Mouse (Mus musculus): ENCODE data around the gene Prpf19.

Prpf19 gene

DNA sequence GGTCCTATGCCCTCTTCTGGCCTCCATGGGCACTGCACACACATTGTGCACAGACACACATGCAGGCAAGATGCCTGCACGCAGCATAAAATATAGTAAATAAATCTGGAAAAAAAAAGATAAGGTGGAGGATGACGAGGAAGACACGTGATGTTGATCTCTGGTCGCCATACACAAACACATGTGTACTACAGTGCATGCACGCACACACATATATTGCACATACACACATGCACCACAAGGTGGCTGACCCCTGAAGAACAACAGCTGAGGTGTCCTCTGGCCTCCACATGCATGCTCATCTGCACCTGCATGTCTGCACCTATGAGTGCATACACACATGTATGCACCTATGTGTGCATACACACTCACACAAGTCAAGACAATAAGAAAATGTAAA lies 41.0 kb downstream of the Prpf19 start:
- DNase-seq (ENCODE audit: extremely low read depth, low read depth) = no peak

GRCm38 (mm10) chr19:10937110-10937563 lies 42.1 kb downstream of the Prpf19 start, which contains the start of gene Ptgdr2:
Ptgdr2 (plus strand) TSS chr19:10937160.
- peak; percentile 68 for DNase-seq (ENCODE audit: extremely low read depth, low read depth)

- DNase-seq (ENCODE audit: extremely low read depth, low read depth) = no peak
These were observed 43.7 kb downstream of the Prpf19 start for GRCm38 (mm10) chr19:10938771-10939170.

- DNase-seq (ENCODE audit: extremely low read depth, low read depth) = no peak
These were observed 45.2 kb downstream of the Prpf19 start for GRCm38 (mm10) chr19:10940097-10940800.

DNA sequence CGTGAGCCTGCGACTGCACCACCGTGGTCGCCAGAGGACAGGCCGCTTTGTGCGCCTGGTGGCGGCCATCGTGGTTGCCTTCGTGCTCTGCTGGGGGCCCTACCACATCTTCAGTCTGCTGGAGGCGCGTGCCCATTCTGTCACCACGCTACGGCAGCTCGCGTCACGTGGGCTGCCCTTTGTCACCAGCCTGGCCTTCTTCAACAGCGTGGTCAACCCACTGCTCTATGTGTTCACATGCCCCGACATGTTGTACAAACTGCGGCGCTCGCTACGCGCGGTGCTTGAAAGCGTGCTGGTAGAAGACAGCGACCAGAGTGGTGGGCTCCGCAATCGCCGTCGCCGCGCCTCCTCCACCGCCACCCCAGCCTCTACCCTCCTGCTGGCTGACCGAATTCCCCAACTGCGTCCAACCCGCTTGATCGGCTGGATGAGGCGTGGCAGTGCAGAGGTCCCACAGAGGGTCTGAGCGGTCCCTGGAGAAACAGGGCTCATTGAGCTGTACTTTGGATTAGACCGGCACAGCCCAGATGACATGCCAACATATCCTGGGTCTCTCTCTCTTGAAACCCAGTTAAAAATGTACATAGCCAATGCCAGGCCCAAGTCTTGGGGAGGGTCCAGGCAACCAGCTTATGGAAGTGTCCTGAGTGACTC lies 45.9 kb downstream of the Prpf19 start:
- DNase-seq (ENCODE audit: extremely low read depth, low read depth) = no peak

DNA sequence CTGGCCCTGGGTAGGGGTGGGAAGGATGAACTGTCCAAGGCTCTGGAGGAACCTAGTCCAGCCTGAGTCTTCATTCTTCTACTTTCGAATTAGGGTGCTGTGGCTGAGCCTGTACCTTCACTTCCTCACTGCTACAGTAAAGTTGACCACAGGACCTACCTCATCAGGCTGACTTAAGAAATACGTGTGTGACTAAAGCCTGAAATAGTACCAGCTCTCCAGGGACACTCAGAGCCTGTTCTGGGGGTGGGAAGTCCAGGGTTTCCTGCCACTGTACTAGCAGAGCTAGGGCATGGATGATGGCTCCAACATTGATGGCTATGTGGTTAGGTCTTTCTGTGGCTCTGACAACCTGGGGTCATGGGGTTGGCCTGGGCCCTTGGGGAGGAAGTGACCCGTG lies 48.9 kb downstream of the Prpf19 start:
- no peak for DNase-seq (ENCODE audit: extremely low read depth, low read depth)

DNA sequence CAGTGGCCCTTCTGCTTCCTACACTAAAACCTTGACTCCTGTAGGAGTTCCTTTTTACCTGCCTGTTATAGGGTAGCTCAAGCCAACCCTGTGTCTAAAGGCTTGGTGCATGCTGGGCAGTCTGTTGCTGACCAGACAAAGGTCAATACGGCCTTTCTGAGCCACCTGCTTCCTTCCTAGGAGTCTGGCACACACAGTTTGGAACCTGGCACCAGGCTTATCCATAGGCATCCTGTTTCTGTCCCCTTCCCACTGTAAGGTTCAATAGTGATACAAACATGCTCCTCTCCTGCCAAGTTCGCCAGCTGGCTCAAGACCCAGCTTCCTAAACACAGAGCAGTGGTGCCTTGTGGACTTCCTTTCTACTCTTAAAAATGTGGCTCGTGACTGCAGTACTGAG lies 51.5 kb downstream of the Prpf19 start:
- DNase-seq (ENCODE audit: extremely low read depth, low read depth) = no peak

DNA sequence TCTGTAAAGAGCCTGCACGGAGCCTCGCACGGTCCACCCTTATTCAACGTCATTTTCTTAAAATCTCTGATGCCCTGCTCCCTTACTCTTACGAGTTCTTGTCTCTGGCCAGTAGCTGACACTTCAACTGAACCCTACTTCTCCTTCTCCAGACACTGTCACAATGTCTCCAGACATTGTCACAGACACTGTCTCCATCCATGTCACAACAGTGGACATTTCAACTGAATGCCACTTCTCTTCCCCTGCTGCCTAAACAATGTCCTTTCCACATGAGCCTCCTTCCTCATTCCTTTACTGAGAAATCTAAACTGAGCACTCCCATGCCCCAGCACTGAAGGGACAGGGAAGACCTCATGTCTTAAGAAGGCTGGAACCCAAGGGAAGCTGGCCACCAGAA lies 52.2 kb downstream of the Prpf19 start:
- DNase-seq (ENCODE audit: extremely low read depth, low read depth) = no peak

- DNase-seq (ENCODE audit: extremely low read depth, low read depth) = no peak
These were observed 53.4 kb downstream of the Prpf19 start for GRCm38 (mm10) chr19:10948416-10948815.

- DNase-seq (ENCODE audit: extremely low read depth, low read depth) = peak; percentile 99
These were observed 54.1 kb downstream of the Prpf19 start, which contains the start of gene Ccdc86 for GRCm38 (mm10) chr19:10949112-10949511. Ccdc86 (minus strand) TSS chr19:10949266.

GRCm38 (mm10) chr19:10949558-10949957 lies 54.5 kb downstream of the Prpf19 start:
- DNase-seq (ENCODE audit: extremely low read depth, low read depth) = peak; percentile 49

DNA sequence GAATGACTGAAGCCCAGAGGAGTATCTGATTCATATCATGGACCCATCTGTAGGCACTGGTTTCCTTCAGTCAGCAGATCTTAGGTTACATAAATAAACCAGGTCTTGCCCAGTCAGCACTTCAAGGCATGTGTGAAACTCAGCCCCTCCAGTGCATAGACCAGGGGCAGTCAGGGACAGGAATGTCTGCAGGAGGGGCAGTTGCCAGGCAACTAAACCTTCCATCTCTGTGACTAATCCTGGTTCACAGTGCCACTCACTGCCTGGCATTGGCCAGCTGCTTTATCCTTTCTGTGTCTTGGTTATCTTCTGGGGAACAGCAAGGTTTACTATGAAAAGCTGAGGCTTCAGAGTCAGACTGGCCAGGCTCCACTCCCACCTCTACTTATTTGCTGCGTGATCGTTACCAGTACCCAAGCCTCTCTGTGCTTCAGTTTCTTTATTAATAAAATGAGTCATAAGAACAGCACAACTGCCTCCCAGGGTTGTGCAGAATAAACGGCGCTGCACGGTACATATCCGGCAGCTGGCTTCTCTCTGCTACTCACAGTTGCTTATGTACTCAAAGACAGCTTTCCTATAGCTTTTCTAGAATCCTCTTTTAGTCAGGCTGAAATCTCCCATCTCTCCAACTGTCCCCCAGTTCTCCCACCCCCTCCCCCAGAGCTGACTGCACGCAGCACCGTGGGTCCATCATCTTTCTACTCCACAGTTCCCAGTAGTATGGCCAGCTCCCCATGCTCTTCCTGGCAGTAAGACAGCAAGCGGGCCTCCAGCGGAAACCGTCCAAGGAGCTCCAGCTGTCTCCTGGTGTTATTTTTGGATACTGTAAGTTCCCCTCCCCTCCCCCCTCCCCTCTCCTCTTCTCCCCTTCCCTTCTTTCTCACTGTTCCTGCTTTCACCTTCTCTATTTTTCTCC lies 57.2 kb downstream of the Prpf19 start:
- no peak for DNase-seq (ENCODE audit: extremely low read depth, low read depth)

All from MEL-GATA-1-ER (cell line).